Mouse (Mus musculus): ENCODE measurements around the gene Ms4a6b.
"Not testable (repeated sequence)": the region's sequence is repeated elsewhere in the genome, so short reads cannot be mapped to it uniquely, and the experiment has no call there.

GRCm38 (mm10) chr19:11517373-11517772, 1.1 kb downstream of the Ms4a6b start:
- TF ChIP-seq EP300, CTCF (IDR thresholded peaks at IDR 0.05; ENCODE audit: low read depth): not testable (repeated sequence)

Data from heart, postnatal 0 days (tissue).